Mouse (Mus musculus) left cerebral cortex, postnatal 36 days (tissue): Measurements from ENCODE around the gene Jmjd1c. TPM values are rescaled to one million over a fixed set of nuclear protein-coding genes. Genes with fewer than 3 reads are reported as not detected.

Experiments
- DNase-seq, 2 experiments: peaks; one replicate each; pipeline ENCODE4 v3.0.0; 2021 to 2022; ENCODE audit warnings: low spot score in 2 of 2, mixed read lengths in 1 of 2
- intact Hi-C: fragments of 180-260 bp; cut with DNase I; formaldehyde crosslinking; loops from one replicate; pipeline ENCODE4 v1.15.1; 2025
- total RNA-seq, 2 experiments: library from RNA; stranded (reverse); gene quantifications; 2 replicates each; pipeline ENCODE4 v1.2.3; 2021

Gene Jmjd1c
- total RNA-seq, 2 experiments from 2014 or later, result 71.2 to 96.3 TPM

- intact Hi-C loops, result no loop called here
- DNase-seq, result no peak
These were observed 112.0 kb downstream of the Jmjd1c start for GRCm38 (mm10) chr10:67207931-67208330.

GRCm38 (mm10) chr10:67209916-67210675 lies 114.2 kb downstream of the Jmjd1c start:
- intact Hi-C loops, result no loop called here

GRCm38 (mm10) chr10:67212031-67212430 lies 116.1 kb downstream of the Jmjd1c start:
- intact Hi-C loops, result no loop called here
- no peak for DNase-seq

More at GRCm38 (mm10) chr10:67209916-67210675, 114.2 kb downstream of the Jmjd1c start:
- no peak for DNase-seq

GRCm38 (mm10) chr10:67213720-67214119 lies 117.8 kb downstream of the Jmjd1c start:
- DNase-seq, result no peak
- intact Hi-C loops, result no loop called here

GRCm38 (mm10) chr10:67215133-67215532 lies 119.2 kb downstream of the Jmjd1c start:
- DNase-seq, result no peak
- intact Hi-C loops, result loop anchor here (5.0 kb wide), 1 partner anchor 303 kb away; no protein-coding TSS in a partner anchor

- intact Hi-C loops, result loop anchor here (5.0 kb wide), 1 partner anchor 305 kb away; no protein-coding TSS in a partner anchor
- no peak for DNase-seq
These were observed 120.9 kb downstream of the Jmjd1c start for GRCm38 (mm10) chr10:67216872-67217271.

- DNase-seq, result no peak
- intact Hi-C loops, result loop anchor here (5.0 kb wide), 1 partner anchor 307 kb away; no protein-coding TSS in a partner anchor
These were observed 123.1 kb downstream of the Jmjd1c start for GRCm38 (mm10) chr10:67218873-67219565.

- DNase-seq, result no peak
- intact Hi-C loops, result no loop called here
These were observed 124.3 kb downstream of the Jmjd1c start for GRCm38 (mm10) chr10:67220251-67220650.

- no peak for DNase-seq
- intact Hi-C loops, result no loop called here
These were observed 125.4 kb downstream of the Jmjd1c start for GRCm38 (mm10) chr10:67221284-67221683.

GRCm38 (mm10) chr10:67223942-67224341 lies 128.0 kb downstream of the Jmjd1c start:
- DNase-seq, result no peak
- intact Hi-C loops, result no loop called here

- intact Hi-C loops, result loop anchor here (5.0 kb wide), 1 partner anchor 38 kb away; no protein-coding TSS in a partner anchor
- DNase-seq, result no peak
These were observed 129.6 kb downstream of the Jmjd1c start for GRCm38 (mm10) chr10:67225528-67225927.

GRCm38 (mm10) chr10:67226109-67226508 lies 130.2 kb downstream of the Jmjd1c start:
- peak; percentile 42 to 57 for DNase-seq
- intact Hi-C loops, result loop anchor here (5.0 kb wide), 1 partner anchor 39 kb away; no protein-coding TSS in a partner anchor

GRCm38 (mm10) chr10:67226543-67226942 lies 130.6 kb downstream of the Jmjd1c start:
- DNase-seq, result no peak
- intact Hi-C loops, result loop anchor here (5.0 kb wide), 1 partner anchor 39 kb away; no protein-coding TSS in a partner anchor

GRCm38 (mm10) chr10:67230439-67230838 lies 134.5 kb downstream of the Jmjd1c start:
- intact Hi-C loops, result no loop called here
- DNase-seq, result no peak

- no peak for DNase-seq
- intact Hi-C loops, result no loop called here
These were observed 151.2 kb downstream of the Jmjd1c start for GRCm38 (mm10) chr10:67247145-67247544.

GRCm38 (mm10) chr10:67249486-67249885 lies 153.6 kb downstream of the Jmjd1c start:
- DNase-seq, result peak in 1 of 2 experiments; percentile 53
- intact Hi-C loops, result no loop called here

- DNase-seq, result no peak
- intact Hi-C loops, result no loop called here
These were observed 154.9 kb downstream of the Jmjd1c start for GRCm38 (mm10) chr10:67250846-67251245.

GRCm38 (mm10) chr10:67252353-67252752 lies 156.4 kb downstream of the Jmjd1c start:
- intact Hi-C loops, result no loop called here
- no peak for DNase-seq

- no peak for DNase-seq
- intact Hi-C loops, result no loop called here
These were observed 157.2 kb downstream of the Jmjd1c start for GRCm38 (mm10) chr10:67253115-67253514.

GRCm38 (mm10) chr10:67264852-67265251 lies 168.9 kb downstream of the Jmjd1c start:
- DNase-seq, result no peak
- intact Hi-C loops, result loop anchor here (1.0 to 10.0 kb wide), 2 partner anchors 46 to 360 kb away; no protein-coding TSS in a partner anchor
